Mouse (Mus musculus) megakaryocyte, embryonic 14.5 days (primary cell): Measurements from ENCODE around the gene Pias3. TPM values are rescaled to one million over a fixed set of nuclear protein-coding genes. Genes with fewer than 3 reads are reported as not detected.
"Not testable (repeated sequence)": the region's sequence is repeated elsewhere in the genome, so short reads cannot be mapped to it uniquely, and the experiment has no call there.

Experiments
- H3K27me3 ChIP-seq: replicated peaks from 2 replicates; pipeline ENCODE3; 2012; ENCODE audit warnings: inconsistent platforms
- H3K36me3 ChIP-seq: replicated peaks from 2 replicates; pipeline ENCODE3; 2012; ENCODE audit warnings: low read length, inconsistent platforms, mixed read lengths
- H3K4me1 ChIP-seq: 2 replicates; pipeline ENCODE4 v1.6.1; 2012; ENCODE audit warnings: inconsistent platforms
- H3K4me3 ChIP-seq: replicated peaks from 2 replicates; pipeline ENCODE3; 2012; ENCODE audit warnings: moderate library complexity, mild to moderate bottlenecking, inconsistent platforms
- H3K9me3 ChIP-seq: 2 replicates; pipeline ENCODE4 v1.6.1; 2012; ENCODE audit warnings: inconsistent platforms
- FLI1 ChIP-seq: IDR thresholded peaks from 2 replicates; pipeline ENCODE4 v1.6.1; 2012; ENCODE audit warnings: low read length, inconsistent platforms, mixed read lengths
- GATA1 ChIP-seq: IDR thresholded peaks from 3 replicates; pipeline ENCODE4 v1.6.1; 2012; ENCODE audit warnings: mixed read lengths, low read length, inconsistent platforms, borderline replicate concordance
- polyA plus RNA-seq: library from polyadenylated mRNA; stranded (reverse); fragments of >175 nt; gene quantifications from 2 replicates; pipeline ENCODE4 v1.2.3, GENCODE M21; 2012; ENCODE audit warnings: low replicate concordance; ENCODE audit not compliant: insufficient read depth

Pias3 gene
- polyA plus RNA-seq, 1 experiment, result 32.8 TPM

DNA sequence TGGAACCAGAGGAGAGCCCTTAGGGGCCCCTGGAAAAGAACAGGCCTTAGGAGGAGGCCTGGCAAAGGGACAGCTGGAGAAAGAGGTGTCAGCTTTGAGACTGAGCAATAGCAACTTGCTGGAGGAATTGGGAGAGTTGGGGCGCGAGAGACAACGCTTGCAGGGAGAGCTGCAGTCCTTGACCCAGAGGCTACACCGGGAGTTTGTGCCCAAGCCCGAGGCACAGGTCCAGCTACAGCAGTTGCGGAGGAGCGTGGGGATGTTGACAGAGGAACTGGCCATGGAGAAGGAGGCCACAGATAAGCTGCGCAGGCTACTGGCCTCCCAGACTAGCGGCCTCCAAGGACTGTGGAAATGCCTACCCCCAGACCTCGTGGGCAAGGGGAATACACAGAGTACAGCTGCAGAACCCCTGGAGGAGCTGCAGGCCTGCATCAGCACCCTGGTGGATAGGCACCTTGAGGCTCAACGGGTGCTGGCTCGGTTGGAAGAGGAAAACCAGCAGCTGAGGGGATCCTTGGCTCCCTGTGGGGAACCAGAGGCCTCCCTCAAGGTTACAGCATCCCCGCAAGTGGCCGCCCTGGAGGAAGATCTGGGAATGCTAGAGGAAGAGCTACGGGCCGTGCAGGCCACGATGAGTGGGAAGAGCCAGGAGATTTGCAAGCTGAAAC is 11.9 kb upstream of the Pias3 start:
- TF ChIP-seq GATA1, result no peak
- TF ChIP-seq FLI1, result no peak
- H3K27me3 ChIP-seq, result peaks cover 26% of the 10 kb centered on the region
- peaks cover 77% of the 10 kb centered on the region for H3K36me3 ChIP-seq
- no peaks in the 10 kb centered on the region for H3K9me3 ChIP-seq
- H3K4me1 ChIP-seq, result peaks cover 78% of the 10 kb centered on the region
- peak overlapping the region; percentile 83 for H3K4me3 ChIP-seq

DNA sequence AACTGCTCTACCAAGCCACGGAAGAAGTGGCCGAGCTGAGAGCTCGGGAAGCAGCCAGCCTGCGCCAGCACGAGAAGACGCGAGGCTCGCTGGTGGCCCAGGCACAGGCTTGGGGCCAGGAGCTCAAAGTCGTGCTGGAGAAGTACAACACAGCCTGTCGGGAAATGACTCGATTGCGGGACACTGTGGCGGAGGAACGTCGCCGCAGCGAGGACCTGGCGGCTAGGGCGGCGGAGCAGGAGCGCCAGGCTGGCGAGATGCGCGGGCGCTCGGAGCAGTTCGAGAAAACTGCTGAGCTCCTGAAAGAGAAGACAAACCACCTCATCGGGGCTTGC is 11.4 kb upstream of the Pias3 start:
- H3K36me3 ChIP-seq, result peaks cover 72% of the 10 kb centered on the region
- TF ChIP-seq FLI1 (no peak), GATA1 (no peak)
- no peaks in the 10 kb centered on the region for H3K9me3 ChIP-seq
- H3K4me3 ChIP-seq, result peak overlapping the region; percentile 83
- peaks cover 78% of the 10 kb centered on the region for H3K4me1 ChIP-seq
- H3K27me3 ChIP-seq, result peaks cover 26% of the 10 kb centered on the region

- peaks cover 59% of the 10 kb centered on the region for H3K36me3 ChIP-seq
- H3K4me3 ChIP-seq, H3K9me3 ChIP-seq: not testable (repeated sequence)
- H3K27me3 ChIP-seq, result peaks cover 24% of the 10 kb centered on the region
- peaks cover 76% of the 10 kb centered on the region for H3K4me1 ChIP-seq
Measured at GRCm38 (mm10) chr3:96686057-96686456, 10.1 kb upstream of the Pias3 start.

DNA sequence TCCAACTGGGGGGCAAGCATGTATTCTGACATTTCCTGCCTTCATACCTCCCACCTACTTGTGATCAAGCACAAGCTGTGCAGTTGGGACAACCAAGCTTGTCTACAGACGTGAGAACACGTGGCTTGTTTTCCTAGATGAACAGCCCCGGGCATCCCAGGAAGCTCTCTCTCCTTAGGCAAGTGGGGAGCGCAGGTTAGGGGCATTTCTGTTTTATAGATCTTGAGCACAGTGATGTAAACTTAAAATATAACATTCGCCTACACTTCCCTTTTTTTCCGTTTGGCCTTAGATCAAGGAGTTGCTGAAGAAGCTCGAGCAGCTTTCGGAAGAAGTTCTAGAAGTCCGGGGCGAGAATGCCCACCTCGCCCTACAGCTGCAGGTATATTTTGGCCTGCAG is 7.3 kb upstream of the Pias3 start:
- H3K4me3 ChIP-seq, result peak overlapping the region; percentile 85
- H3K4me1 ChIP-seq, result peaks cover 82% of the 10 kb centered on the region
- peaks cover 11% of the 10 kb centered on the region for H3K27me3 ChIP-seq
- peaks cover 34% of the 10 kb centered on the region for H3K36me3 ChIP-seq
- H3K9me3 ChIP-seq, result no peaks in the 10 kb centered on the region
- TF ChIP-seq GATA1 (no peak), FLI1 (no peak)

GRCm38 (mm10) chr3:96690298-96690697 is 5.9 kb upstream of the Pias3 start:
- H3K4me1 ChIP-seq, result peaks cover 74% of the 10 kb centered on the region
- peaks cover 20% of the 10 kb centered on the region for H3K36me3 ChIP-seq
- peaks cover 1% of the 10 kb centered on the region for H3K27me3 ChIP-seq
- TF ChIP-seq GATA1 (no peak), FLI1 (no peak)
- H3K4me3 ChIP-seq, result peak overlapping the region; percentile 28
- no peaks in the 10 kb centered on the region for H3K9me3 ChIP-seq

GRCm38 (mm10) chr3:96692506-96692905 is 3.7 kb upstream of the Pias3 start:
- TF ChIP-seq GATA1 (no peak), FLI1 (no peak)
- H3K27me3 ChIP-seq, result no peaks in the 10 kb centered on the region

GRCm38 (mm10) chr3:96693579-96693978 is 2.6 kb upstream of the Pias3 start:
- Histone ChIP-seq H3K36me3 (peaks cover 7% of the 10 kb centered on the region), H3K27me3 (no peaks in the 10 kb centered on the region), H3K9me3 (no peaks in the 10 kb centered on the region), H3K4me1 (peaks cover 67% of the 10 kb centered on the region), H3K4me3 (no peak overlapping the region)
- TF ChIP-seq GATA1, result no peak
- TF ChIP-seq FLI1, result no peak

More at GRCm38 (mm10) chr3:96692506-96692905, 3.7 kb upstream of the Pias3 start:
- Histone ChIP-seq H3K4me1 (peaks cover 69% of the 10 kb centered on the region), H3K9me3 (no peaks in the 10 kb centered on the region), H3K4me3 (no peak overlapping the region), H3K36me3 (peaks cover 6% of the 10 kb centered on the region)

- Histone ChIP-seq H3K4me1 (peaks cover 52% of the 10 kb centered on the region), H3K4me3 (peak overlapping the region; percentile 96), H3K27me3 (no peaks in the 10 kb centered on the region), H3K36me3 (peaks cover 39% of the 10 kb centered on the region), H3K9me3 (no peaks in the 10 kb centered on the region)
- no peak for TF ChIP-seq GATA1
- no peak for TF ChIP-seq FLI1
Measured at GRCm38 (mm10) chr3:96696766-96697732, 865 bp downstream of the Pias3 start.

DNA sequence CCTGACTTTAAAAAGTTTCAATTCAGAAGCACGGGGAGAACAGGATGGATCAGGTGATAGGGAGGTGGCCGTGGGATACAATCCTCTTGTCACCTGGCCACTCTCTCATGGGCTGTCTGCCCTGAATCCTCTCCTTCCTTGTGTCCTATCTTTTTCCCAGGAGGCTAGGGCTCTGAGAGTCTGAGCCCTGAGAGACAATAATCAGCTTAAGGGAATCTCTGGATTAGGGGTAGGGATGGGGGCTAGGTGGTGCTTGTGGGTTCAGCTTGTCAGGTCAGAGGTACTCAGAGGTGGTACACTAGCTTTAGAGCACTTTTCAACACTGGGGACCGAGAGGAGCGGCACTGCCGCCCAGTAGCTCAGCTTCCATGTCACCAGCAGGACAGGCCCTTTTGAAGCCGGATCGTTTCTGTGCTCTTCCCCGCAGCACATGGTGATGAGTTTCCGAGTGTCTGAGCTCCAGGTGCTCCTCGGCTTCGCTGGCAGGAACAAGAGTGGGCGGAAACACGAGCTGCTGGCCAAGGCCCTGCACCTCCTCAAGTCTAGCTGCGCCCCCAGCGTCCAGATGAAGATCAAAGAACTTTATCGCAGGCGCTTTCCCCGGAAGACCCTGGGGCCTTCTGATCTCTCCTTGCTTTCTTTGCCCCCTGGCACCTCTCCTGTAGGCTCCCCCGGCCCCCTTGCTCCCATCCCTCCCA is 3.0 kb downstream of the Pias3 start:
- no peak overlapping the region for H3K4me3 ChIP-seq
- TF ChIP-seq FLI1, result no peak
- TF ChIP-seq GATA1, result no peak
- peaks cover 45% of the 10 kb centered on the region for H3K4me1 ChIP-seq
- no peaks in the 10 kb centered on the region for H3K9me3 ChIP-seq
- no peaks in the 10 kb centered on the region for H3K27me3 ChIP-seq
- H3K36me3 ChIP-seq, result peaks cover 59% of the 10 kb centered on the region
